Mouse (Mus musculus) urinary bladder, postnatal 36 days (tissue): ENCODE data around the gene Clock.

ENCODE experiments used
- DNase-seq, 2 experiments: peaks; one replicate each; pipeline ENCODE4 v3.0.0; 2022; ENCODE audit warnings: low spot score in 2 of 2, mixed read lengths in 1 of 2

Clock gene

DNA sequence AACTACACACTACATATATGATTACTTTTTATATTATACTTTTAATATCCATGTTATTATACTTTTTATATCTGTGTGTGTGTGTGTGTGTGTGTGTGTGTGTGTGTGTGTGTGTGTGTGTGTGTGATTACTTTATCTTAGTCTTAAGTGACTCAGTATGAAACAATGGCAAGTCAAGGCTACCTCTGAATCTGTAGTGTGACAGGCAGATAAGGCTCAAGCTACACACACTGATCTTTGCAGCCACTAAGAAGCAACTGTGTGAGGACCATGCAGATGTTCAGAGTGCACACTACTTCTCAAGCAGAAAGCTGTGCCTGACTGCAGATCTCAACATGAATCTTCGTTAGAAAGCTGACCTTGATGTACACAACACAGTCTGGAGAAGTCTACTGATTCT is 20.7 kb downstream of the Clock start:
- no peak for DNase-seq

DNA sequence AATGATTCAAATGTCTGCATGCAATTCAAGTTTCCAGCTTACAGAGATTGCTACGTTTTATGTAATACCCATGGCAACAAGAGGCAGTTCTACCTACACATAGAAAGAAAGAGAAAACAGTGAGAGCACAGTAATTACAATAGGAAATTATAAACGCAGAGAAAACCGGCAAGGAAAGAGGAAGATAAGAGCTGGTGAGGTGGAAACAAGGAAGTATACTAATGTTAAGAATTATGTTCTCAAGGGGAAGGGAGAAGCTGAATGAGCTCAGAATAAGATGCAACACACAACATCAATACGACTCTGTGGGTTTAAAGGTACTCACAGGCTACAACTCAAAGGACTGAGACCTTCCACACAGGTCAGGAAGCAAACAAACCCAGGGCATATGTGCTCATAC is 29.6 kb downstream of the Clock start:
- no peak for DNase-seq

GRCm38 (mm10) chr5:76250948-76251347 is 53.6 kb downstream of the Clock start:
- DNase-seq, result no peak

DNA sequence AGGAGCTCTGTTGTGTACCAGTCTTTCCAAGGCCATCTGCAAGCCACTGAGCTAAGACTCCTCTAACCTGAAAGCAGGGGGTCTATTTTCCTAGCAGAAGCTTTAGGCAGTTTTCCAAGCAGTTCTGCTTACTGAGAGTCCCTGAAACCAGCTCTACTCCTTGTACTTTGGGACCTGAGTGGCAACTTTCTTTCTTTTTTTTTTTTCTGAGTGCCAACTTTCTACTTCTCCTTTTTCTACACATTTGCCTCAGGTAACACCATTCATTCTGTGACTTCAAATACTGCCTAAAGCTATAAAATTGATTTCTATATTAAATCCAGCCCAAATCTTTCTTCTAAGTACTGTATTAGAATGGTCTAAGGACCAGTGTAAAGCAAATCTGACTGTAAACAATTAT is 58.1 kb downstream of the Clock start:
- no peak for DNase-seq

- DNase-seq, result no peak
Observed at GRCm38 (mm10) chr5:76245419-76245818, 59.2 kb downstream of the Clock start.

DNA sequence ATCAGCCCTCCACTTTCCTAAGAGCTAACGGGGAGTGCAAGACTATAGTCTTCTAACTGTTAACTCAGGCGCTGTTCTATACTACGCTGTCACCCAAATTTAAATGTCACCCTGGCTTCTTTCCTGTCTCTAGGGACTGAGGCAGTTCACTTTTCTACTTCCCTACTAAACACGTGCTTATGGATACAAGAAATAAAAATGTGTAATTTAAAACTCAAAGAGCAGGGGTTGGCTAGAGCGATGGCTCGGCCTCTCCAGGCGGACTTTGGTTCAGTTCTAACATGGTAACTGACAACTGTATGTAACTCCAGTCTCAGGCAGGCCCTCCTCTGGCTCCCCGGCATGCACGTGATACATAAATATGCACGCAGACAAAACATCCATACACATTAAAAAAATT is 60.2 kb downstream of the Clock start:
- no peak for DNase-seq

GRCm38 (mm10) chr5:76243929-76244328 is 60.7 kb downstream of the Clock start:
- no peak for DNase-seq

DNA sequence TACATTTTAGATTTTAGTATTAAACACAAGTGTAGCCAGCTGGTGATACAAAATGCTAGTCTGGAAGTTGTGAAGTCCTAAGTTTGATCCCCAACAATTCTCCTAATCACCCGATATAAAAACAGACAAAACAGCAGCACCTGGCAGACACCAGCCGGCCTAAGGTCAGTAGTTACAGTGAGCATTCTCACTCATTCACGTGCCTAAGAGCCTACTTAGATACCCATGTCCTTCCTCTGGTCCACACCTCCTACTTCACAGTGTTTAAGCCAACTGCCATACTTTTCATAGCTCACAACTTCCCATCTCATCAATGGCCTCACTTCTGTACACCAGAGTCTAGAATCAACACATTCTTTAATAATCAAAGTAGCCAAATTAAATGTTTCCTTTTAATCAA is 61.3 kb downstream of the Clock start:
- no peak for DNase-seq

DNA sequence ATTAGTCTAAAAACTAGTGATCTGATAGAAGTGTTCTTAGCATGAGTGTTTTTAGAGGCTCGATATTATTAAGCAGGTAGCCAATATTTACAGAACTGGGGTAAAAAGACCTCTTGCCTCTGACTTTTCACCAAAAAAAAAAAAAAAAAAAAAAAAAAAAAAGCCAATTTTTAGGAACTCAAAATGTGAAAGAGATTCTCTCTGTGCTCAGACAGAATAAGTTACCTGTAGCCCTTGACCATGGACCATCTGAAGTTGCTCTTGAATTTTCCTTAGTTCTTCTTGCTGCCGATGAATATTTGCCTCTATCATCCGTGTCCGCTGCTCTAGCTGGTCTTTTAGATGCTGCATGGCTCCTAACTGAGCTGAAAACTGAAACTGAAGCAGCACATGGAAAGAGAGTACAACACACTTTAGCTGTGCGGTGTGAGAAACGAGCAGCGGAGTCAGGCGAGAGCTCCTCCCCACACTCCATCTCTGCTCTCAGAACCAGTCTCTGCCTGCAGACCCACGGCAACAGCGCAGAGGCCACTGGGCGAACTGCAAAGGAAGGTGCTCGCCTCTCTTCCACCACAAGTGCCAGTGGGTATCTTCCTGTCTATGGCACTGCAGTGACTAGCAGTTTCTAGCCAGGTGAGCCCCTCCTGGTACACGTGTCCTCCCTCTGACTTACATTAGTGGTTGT is 73.3 kb downstream of the Clock start:
- DNase-seq, result no peak

DNA sequence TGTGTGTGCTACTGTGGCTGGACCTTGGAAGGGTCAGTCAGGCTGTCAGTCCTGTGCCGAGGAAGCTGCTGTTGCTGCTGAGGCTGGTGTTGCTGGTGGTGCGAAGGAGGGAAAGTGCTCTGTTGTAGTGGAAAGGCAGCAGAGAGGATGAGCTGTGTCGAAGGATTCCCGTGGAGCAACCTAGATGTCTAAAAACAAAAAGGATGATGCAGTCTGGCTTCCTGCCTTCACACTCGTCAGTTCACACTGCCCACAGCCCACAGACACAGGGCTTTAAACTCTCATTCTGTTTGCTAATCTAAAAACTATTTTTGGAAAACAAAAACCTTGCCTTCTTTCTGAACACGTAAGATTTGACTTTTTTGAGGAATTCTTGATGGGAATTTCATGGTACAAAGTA is 87.9 kb downstream of the Clock start:
- no peak for DNase-seq

DNA sequence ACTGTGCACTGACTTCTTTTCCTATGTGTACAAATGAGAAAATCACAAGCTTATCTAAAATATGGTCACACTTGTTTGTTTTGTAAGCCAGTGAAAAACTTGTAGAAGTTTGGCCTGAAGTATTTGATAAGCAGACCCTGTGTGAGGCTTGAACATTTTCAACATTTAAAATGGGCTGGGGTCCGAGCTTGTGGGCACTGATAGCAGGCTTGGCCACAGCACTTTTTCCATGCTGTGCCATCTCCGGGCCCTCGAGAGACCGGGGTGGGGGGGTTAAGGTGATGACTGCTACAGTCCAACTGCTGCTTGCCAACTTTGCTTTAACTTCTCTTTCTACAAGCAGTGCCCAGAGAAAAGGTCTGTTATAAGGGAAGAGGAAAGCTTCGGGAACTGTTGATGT is 96.5 kb downstream of the Clock start:
- DNase-seq, result no peak

GRCm38 (mm10) chr5:76205886-76206285 is 98.7 kb downstream of the Clock start:
- no peak for DNase-seq

DNA sequence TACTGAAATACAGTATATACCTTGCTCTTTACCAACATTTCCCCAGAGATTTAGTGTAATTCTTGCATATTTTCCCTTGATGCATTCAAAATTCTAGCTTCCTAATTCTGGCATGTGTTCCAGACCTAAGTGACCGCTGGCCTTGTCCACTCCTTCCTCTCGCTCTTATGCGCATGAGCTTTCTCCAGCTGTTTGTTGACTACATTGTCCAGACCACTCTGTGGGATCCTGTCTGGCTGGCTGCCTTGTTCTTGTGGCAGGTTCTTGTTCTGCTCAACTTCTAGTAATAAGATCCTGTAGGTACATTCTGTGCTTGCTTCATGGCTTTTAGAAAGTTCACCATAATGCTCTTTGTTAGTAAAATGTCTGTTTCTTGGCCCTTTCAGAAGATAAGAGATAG is 101.4 kb downstream of the Clock start:
- DNase-seq, result no peak

DNA sequence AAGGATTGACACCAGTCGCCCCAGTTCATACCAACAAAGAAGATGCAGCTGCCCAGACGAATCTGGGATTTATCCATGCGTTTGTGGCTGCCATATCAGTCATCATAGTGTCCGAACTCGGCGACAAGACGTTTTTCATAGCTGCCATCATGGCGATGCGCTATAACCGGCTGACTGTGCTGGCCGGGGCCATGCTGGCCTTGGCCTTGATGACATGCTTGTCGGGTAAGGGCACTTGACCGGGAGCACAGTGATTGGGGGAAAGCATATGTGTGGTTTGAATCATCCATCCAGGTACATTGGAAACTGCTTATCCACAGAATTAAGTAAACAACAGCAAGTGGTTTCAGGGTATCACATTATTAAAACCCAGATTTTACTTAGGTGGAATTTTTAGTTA is 105.2 kb downstream of the Clock start:
- no peak for DNase-seq

GRCm38 (mm10) chr5:76194377-76194945 is 110.1 kb downstream of the Clock start:
- no peak for DNase-seq

- no peak for DNase-seq
Observed at GRCm38 (mm10) chr5:76193075-76193474, 111.5 kb downstream of the Clock start.

GRCm38 (mm10) chr5:76190609-76191008 is 114.0 kb downstream of the Clock start:
- no peak for DNase-seq

- DNase-seq, result no peak
Observed at GRCm38 (mm10) chr5:76187885-76188284, 116.7 kb downstream of the Clock start.

DNA sequence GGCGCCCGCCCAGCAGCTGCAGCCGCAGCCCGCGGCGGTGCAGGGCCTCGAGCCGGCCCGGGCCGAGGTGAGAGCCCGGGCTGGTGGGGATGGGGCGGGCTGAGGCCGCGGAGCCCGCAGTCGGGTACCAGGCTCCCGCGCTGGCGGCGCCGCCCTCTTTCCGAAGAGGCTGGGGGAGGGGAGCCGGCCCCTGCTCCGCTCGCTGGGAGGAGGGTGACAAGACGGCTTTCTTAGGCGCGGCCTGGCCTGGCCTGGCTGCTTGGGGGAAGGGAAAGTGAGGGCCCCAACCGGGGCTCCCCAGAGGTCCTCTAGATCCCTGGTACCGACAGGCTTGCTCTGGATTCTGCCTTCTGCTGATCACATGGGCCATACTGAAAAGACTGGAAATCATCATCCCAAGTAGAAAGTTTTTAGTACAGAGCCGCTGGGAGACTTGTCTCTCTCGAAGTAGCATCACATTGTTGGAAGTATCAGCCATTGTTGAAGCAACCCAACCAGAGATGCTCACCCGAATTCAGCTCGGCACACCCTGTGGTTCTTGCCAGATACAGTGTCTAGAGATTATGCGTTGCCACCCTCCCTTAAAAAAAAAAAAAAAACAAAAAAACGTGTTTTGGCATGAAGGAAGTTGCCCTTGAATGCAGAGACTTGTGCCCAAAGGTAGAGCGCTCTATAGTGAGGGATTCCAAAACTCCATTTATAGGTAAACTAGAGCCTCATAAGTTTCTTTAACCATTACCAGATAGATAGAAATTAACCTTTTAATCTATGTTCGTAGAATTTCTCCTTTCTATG is 120.1 kb downstream of the Clock start:
- peak; percentile 46 to 59 for DNase-seq

DNA sequence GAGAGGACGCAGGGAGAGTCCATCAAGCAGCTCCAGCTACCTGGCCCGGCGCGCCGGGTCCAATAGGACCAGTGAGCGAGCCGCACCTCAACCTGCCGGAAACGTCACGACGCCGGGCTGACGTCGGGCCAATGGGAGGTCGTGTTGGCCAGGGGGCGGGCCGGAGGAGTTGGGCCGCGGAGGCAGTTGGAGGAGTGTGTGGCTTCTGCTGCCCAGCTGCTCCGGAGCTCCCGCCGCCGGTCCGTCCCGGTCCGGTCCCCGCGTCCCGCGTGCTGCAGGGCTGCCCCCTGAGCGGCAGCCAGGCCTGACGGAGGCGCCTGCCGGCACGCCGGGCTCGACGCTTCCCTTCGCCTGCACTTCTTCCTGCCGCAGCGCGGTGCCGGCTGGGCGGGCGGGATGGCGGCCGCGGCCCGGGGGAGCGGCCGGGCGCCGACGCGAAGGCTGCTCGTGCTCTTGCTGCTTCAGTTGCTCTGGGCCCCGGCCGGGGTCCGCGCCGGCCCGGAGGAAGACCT is 120.8 kb downstream of the Clock start, which contains the start of gene Tmem165:
Gene Tmem165 (plus strand): TSS at position 131 of the 512 bp plus-strand sequence.
- DNase-seq, result peak; percentile 94 to 96

- DNase-seq, result no peak
Observed at GRCm38 (mm10) chr5:76183043-76183749, 121.4 kb downstream of the Clock start.

GRCm38 (mm10) chr5:76182326-76182725 is 122.3 kb downstream of the Clock start:
- no peak for DNase-seq
